Mouse (Mus musculus) lung, postnatal 10 days (tissue): ENCODE measurements around the gene C1qtnf7.

ENCODE experiments used
- DNase-seq: peaks from one replicate; pipeline ENCODE4 v3.0.0; 2021

Gene C1qtnf7

GRCm38 (mm10) chr5:43515401-43515976 lies at the start of gene C1qtnf7:
TSS of gene C1qtnf7 (plus strand) at chr5:43515538.
- peak; percentile 22 for DNase-seq

- no peak for DNase-seq
These were observed 48.6 kb upstream of the C1qtnf7 start for GRCm38 (mm10) chr5:43466762-43467161.

GRCm38 (mm10) chr5:43467214-43467613 lies 48.1 kb upstream of the C1qtnf7 start:
- no peak for DNase-seq

- no peak for DNase-seq
These were observed 46.4 kb upstream of the C1qtnf7 start for GRCm38 (mm10) chr5:43468937-43469336.

- DNase-seq = peak; percentile 18
These were observed 37.4 kb upstream of the C1qtnf7 start for GRCm38 (mm10) chr5:43477953-43478352.

GRCm38 (mm10) chr5:43480046-43480445 lies 35.3 kb upstream of the C1qtnf7 start:
- DNase-seq = no peak

GRCm38 (mm10) chr5:43480786-43481185 lies 34.6 kb upstream of the C1qtnf7 start:
- DNase-seq = no peak

- no peak for DNase-seq
These were observed 33.5 kb upstream of the C1qtnf7 start for GRCm38 (mm10) chr5:43481824-43482223.

GRCm38 (mm10) chr5:43501887-43502286 lies 13.5 kb upstream of the C1qtnf7 start:
- no peak for DNase-seq

GRCm38 (mm10) chr5:43504243-43504786 lies 11.0 kb upstream of the C1qtnf7 start:
- DNase-seq = no peak

- DNase-seq = peak; percentile 72
These were observed 6.9 kb upstream of the C1qtnf7 start for GRCm38 (mm10) chr5:43508470-43508869.

- DNase-seq = peak; percentile 33
These were observed 6.4 kb upstream of the C1qtnf7 start for GRCm38 (mm10) chr5:43508892-43509291.

- DNase-seq = no peak
These were observed 4.2 kb upstream of the C1qtnf7 start for GRCm38 (mm10) chr5:43511126-43511525.

- DNase-seq = peak; percentile 43
These were observed 1.2 kb downstream of the C1qtnf7 start for GRCm38 (mm10) chr5:43516491-43516890.

- peak; percentile 80 for DNase-seq
These were observed 2.0 kb downstream of the C1qtnf7 start for GRCm38 (mm10) chr5:43517313-43517712.

- DNase-seq = no peak
These were observed 4.6 kb downstream of the C1qtnf7 start for GRCm38 (mm10) chr5:43519905-43520304.

GRCm38 (mm10) chr5:43521369-43521768 lies 6.0 kb downstream of the C1qtnf7 start:
- DNase-seq = no peak

GRCm38 (mm10) chr5:43522866-43523265 lies 7.5 kb downstream of the C1qtnf7 start:
- no peak for DNase-seq

GRCm38 (mm10) chr5:43526874-43527584 lies 11.7 kb downstream of the C1qtnf7 start:
- peak; percentile 68 for DNase-seq

GRCm38 (mm10) chr5:43530186-43530585 lies 14.8 kb downstream of the C1qtnf7 start:
- DNase-seq = no peak

GRCm38 (mm10) chr5:43530886-43531285 lies 15.5 kb downstream of the C1qtnf7 start:
- DNase-seq = no peak

- peak; percentile 47 for DNase-seq
These were observed 23.2 kb downstream of the C1qtnf7 start for GRCm38 (mm10) chr5:43538322-43539167.

- peak; percentile 66 for DNase-seq
These were observed 23.8 kb downstream of the C1qtnf7 start for GRCm38 (mm10) chr5:43539168-43539516.
